Mouse (Mus musculus): ENCODE results near the gene Olfr1387.
"Not testable (repeated sequence)": the region's sequence is repeated elsewhere in the genome, so short reads cannot be mapped to it uniquely, and the experiment has no call there.

Gene Olfr1387

GRCm38 (mm10) chr11:49455043-49455442 is at the start of gene Olfr1387:
Gene Olfr1387 (plus strand): TSS chr11:49455343.
- in situ Hi-C loops (cut with MboI; ENCODE audit: low pct_unique_long_range_greater_than_20kb in 1 of 2, low sequenced_read_pairs in 2 of 2, unreplicated experiment in 1 of 2) = no loop called here

GRCm38 (mm10) chr11:49406784-49407183 is 48.4 kb upstream of the Olfr1387 start:
- in situ Hi-C loops (cut with MboI; ENCODE audit: low pct_unique_long_range_greater_than_20kb in 1 of 2, low sequenced_read_pairs in 2 of 2, unreplicated experiment in 1 of 2) = loop anchor here in 1 of 2 experiments (25.0 kb wide), 1 partner anchor 219 kb away; the partner anchor contains the start of gene Btnl9

- in situ Hi-C loops (cut with MboI; ENCODE audit: low pct_unique_long_range_greater_than_20kb in 1 of 2, low sequenced_read_pairs in 2 of 2, unreplicated experiment in 1 of 2) = loop anchor here in 1 of 2 experiments (25.0 kb wide), 1 partner anchor 223 kb away; the partner anchor contains the start of gene Btnl9
Observed at GRCm38 (mm10) chr11:49410540-49410939, 44.6 kb upstream of the Olfr1387 start.

- in situ Hi-C loops (cut with MboI; ENCODE audit: low pct_unique_long_range_greater_than_20kb in 1 of 2, low sequenced_read_pairs in 2 of 2, unreplicated experiment in 1 of 2) = loop anchor here in 1 of 2 experiments (25.0 kb wide), 1 partner anchor 235 kb away; the partner anchor contains the start of gene Btnl9
Observed at GRCm38 (mm10) chr11:49422767-49423166, 32.4 kb upstream of the Olfr1387 start, which contains the start of gene Olfr1389. Gene Olfr1389 (plus strand): TSS chr11:49423067.

- in situ Hi-C loops (cut with MboI; ENCODE audit: low pct_unique_long_range_greater_than_20kb in 1 of 2, low sequenced_read_pairs in 2 of 2, unreplicated experiment in 1 of 2) = no loop called here
Observed at GRCm38 (mm10) chr11:49425257-49425927, 29.8 kb upstream of the Olfr1387 start.

- in situ Hi-C loops (cut with MboI; ENCODE audit: low pct_unique_long_range_greater_than_20kb in 1 of 2, low sequenced_read_pairs in 2 of 2, unreplicated experiment in 1 of 2) = no loop called here
Observed at GRCm38 (mm10) chr11:49429641-49430040, 25.5 kb upstream of the Olfr1387 start.

- in situ Hi-C loops (cut with MboI; ENCODE audit: low pct_unique_long_range_greater_than_20kb in 1 of 2, low sequenced_read_pairs in 2 of 2, unreplicated experiment in 1 of 2) = no loop called here
Observed at GRCm38 (mm10) chr11:49436411-49436810, 18.7 kb upstream of the Olfr1387 start, which contains the start of gene Olfr1388. Gene Olfr1388 (plus strand): TSS chr11:49436624.

GRCm38 (mm10) chr11:49464746-49465145 is 9.6 kb downstream of the Olfr1387 start, which contains the start of gene Olfr1386:
Gene Olfr1386 (plus strand): TSS chr11:49465046.
- in situ Hi-C loops (cut with MboI; ENCODE audit: low pct_unique_long_range_greater_than_20kb in 1 of 2, low sequenced_read_pairs in 2 of 2, unreplicated experiment in 1 of 2) = not testable (repeated sequence)

GRCm38 (mm10) chr11:49485973-49486372 is 30.8 kb downstream of the Olfr1387 start:
- in situ Hi-C loops (cut with MboI; ENCODE audit: low pct_unique_long_range_greater_than_20kb in 1 of 2, low sequenced_read_pairs in 2 of 2, unreplicated experiment in 1 of 2) = no loop called here

- in situ Hi-C loops (cut with MboI; ENCODE audit: low pct_unique_long_range_greater_than_20kb in 1 of 2, low sequenced_read_pairs in 2 of 2, unreplicated experiment in 1 of 2) = not testable (repeated sequence)
Observed at GRCm38 (mm10) chr11:49488770-49489169, 33.6 kb downstream of the Olfr1387 start, which contains the start of gene Olfr1385. Gene Olfr1385 (plus strand): TSS chr11:49489070.

All from mouse embryonic stem cell (cell line).